Mouse (Mus musculus): Measurements from ENCODE around the gene Rnf182.

Gene Rnf182

GRCm38 (mm10) chr13:43704533-43705116 lies 89.1 kb downstream of the Rnf182 start:
- no peak for DNase-seq

DNA sequence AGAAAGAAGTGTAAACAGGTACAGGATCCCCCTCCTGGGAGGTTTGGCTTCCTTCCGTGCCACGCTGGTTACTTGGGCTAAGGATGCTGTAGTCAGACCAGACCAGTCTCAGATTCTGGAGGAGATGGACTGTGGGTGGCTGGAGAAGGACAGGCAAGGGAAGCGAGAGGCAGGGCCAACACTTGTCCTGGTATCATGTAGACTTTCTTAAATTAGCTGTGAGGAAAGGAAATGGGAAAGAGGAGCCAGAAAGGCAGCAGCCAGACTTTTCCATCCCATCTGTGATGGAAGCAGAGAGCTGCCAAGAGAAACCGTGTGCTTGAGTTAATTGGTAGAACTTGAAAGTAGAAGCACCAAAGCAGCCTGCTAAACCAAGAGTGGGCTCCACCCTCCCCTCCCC lies 90.9 kb downstream of the Rnf182 start:
- no peak for DNase-seq

- no peak for DNase-seq
Observed at GRCm38 (mm10) chr13:43709529-43709928, 94.0 kb downstream of the Rnf182 start.

- DNase-seq: no peak
Observed at GRCm38 (mm10) chr13:43711708-43712314, 96.3 kb downstream of the Rnf182 start.

GRCm38 (mm10) chr13:43714741-43715140 lies 99.2 kb downstream of the Rnf182 start:
- DNase-seq: no peak

- DNase-seq: no peak
Observed at GRCm38 (mm10) chr13:43715466-43715865, 100.0 kb downstream of the Rnf182 start.

DNA sequence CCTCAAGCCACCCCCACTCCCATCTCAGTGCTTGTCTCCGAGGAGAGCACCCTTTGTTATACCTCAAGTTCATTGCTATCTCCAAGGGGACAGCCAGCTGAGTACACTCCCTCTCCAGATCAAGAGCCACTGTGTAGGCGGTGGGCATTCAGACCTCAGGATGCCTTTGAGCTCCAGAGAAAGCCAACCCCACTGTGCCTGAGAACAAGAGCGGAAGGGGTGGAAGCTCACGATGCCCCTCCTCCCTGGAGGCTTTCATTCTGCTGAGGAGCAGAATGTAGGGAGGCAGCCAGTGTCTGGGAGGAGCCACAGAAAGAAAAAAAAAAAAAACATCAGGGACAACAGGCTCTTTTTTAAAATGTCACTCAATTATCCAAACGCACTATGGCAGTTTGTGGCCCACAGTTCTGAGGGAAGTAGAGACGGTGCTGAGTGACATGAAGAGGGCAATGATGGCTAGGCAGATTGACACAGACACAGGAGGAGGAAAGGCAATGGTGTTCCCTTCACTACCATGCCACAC lies 101.1 kb downstream of the Rnf182 start:
- no peak for DNase-seq

DNA sequence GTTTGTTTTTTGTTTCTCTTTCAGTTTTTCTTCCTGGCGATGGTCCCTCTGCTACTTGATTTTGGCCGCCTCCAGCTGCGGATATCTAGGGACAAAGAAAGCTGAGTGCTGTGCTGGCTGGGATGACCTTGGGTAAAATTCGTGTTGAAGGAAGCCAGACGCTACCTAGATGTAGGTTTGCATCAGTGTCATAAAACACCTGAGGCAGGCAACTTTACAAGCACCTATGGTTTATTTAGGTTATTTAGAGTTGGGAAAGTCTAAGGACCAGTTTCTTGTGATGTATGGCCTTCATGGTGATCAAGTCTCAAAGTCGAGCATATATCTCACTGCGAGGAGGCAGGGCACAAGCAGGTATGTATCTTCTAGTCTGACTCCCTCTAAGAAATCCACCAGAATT lies 102.7 kb downstream of the Rnf182 start:
- DNase-seq: no peak

DNA sequence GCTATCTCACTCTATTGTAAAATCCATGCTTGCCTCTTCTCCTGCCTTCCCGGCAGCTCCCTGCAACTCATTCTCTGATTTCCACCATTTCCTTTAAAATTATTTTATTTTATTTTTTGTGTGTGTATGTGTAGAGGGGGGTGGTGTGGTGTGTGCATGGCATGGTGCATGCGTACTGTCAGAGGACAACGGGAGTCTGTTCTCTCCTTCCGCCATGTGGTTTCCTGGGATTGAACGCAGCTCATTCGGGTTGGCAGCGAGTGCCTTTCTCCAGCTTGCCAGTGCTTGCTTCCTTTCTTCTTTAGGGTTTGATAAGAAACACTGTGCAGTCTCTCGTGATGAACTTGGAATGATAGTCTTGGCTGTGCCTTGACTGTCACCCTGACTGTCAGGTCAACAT lies 105.0 kb downstream of the Rnf182 start:
- no peak for DNase-seq
